Mouse (Mus musculus) forebrain, embryonic 11.5 days (tissue): ENCODE data around the gene Olfr1018. TPM values are rescaled to one million over a fixed set of nuclear protein-coding genes. Genes with fewer than 3 reads are reported as not detected.

ENCODE experiments used
- polyA plus RNA-seq: library from polyadenylated mRNA; unstranded; fragments of >200 nt; fragmentation: Nextera tagmentation; extraction: Ambion mirVana; gene quantifications from 2 replicates; pipeline ENCODE4 v1.2.1, GENCODE M21; 2014

Olfr1018 gene
- polyA plus RNA-seq, 1 experiment from 2014 or later = not detected

Other genes starting within 250 kb of the Olfr1018 start
- gene Olfr996, start 239.3 kb upstream of the Olfr1018 start, polyA plus RNA-seq = not detected in 2 replicates
- not detected in 2 replicates for gene Olfr998, start 229.5 kb upstream of the Olfr1018 start, polyA plus RNA-seq
- not detected in 2 replicates for gene Olfr1000, start 206.6 kb upstream of the Olfr1018 start, polyA plus RNA-seq
- gene Olfr1002, start 167.8 kb upstream of the Olfr1018 start, polyA plus RNA-seq = not detected in 2 replicates
- gene Olfr154, start 154.0 kb upstream of the Olfr1018 start, polyA plus RNA-seq = not detected in 2 replicates
- gene Olfr1006, start 139.7 kb upstream of the Olfr1018 start, polyA plus RNA-seq = not detected in 2 replicates
- not detected in 2 replicates for gene Olfr1008, start 129.0 kb upstream of the Olfr1018 start, polyA plus RNA-seq
- gene Olfr1009, start 103.1 kb upstream of the Olfr1018 start, polyA plus RNA-seq = not detected in 2 replicates
- not detected in 2 replicates for gene Olfr1012, start 55.7 kb upstream of the Olfr1018 start, polyA plus RNA-seq
- gene Olfr1013, start 51.4 kb upstream of the Olfr1018 start, polyA plus RNA-seq = not detected in 2 replicates
- gene Olfr1014, start 45.8 kb upstream of the Olfr1018 start, polyA plus RNA-seq = not detected in 2 replicates
- gene Olfr1015, start 36.5 kb upstream of the Olfr1018 start, polyA plus RNA-seq = not detected in 2 replicates
- not detected in 2 replicates for gene Olfr1016, start 15.9 kb upstream of the Olfr1018 start, polyA plus RNA-seq
- not detected in 2 replicates for gene Olfr1019, start 27.0 kb downstream of the Olfr1018 start, polyA plus RNA-seq
- gene Olfr1020, start 28.6 kb downstream of the Olfr1018 start, polyA plus RNA-seq = not detected in 2 replicates
- not detected in 2 replicates for gene Olfr1022, start 50.1 kb downstream of the Olfr1018 start, polyA plus RNA-seq
- gene Olfr1023, start 67.2 kb downstream of the Olfr1018 start, polyA plus RNA-seq = not detected in 2 replicates
- gene Olfr1024, start 86.6 kb downstream of the Olfr1018 start, polyA plus RNA-seq = not detected in 2 replicates
- gene Olfr1025-ps1, start 96.7 kb downstream of the Olfr1018 start, polyA plus RNA-seq = not detected in 2 replicates
- gene Olfr1026, start 103.1 kb downstream of the Olfr1018 start, polyA plus RNA-seq = not detected in 2 replicates
- gene Olfr1028, start 132.0 kb downstream of the Olfr1018 start, polyA plus RNA-seq = not detected in 2 replicates
- not detected in 2 replicates for gene Olfr1029, start 155.4 kb downstream of the Olfr1018 start, polyA plus RNA-seq
- gene Olfr1030, start 160.8 kb downstream of the Olfr1018 start, polyA plus RNA-seq = not detected in 2 replicates
- not detected in 2 replicates for gene Olfr1031, start 171.8 kb downstream of the Olfr1018 start, polyA plus RNA-seq
- not detected in 2 replicates for gene Olfr1032, start 187.1 kb downstream of the Olfr1018 start, polyA plus RNA-seq
- gene Olfr1033, start 202.2 kb downstream of the Olfr1018 start, polyA plus RNA-seq = not detected in 2 replicates
- gene Olfr1034, start 227.4 kb downstream of the Olfr1018 start, polyA plus RNA-seq = not detected in 2 replicates